Mouse (Mus musculus): ENCODE measurements around the gene Samd1. TPM values are rescaled to one million over a fixed set of nuclear protein-coding genes. Genes with fewer than 3 reads are reported as not detected.

Gene Samd1
- polyA plus RNA-seq, 1 experiment from 2014 or later = 8.5 TPM

- no peak overlapping the region for H3K4me3 ChIP-seq
- no peak overlapping the region for H3K27ac ChIP-seq
- H3K4me1 ChIP-seq = peaks cover 38% of the 10 kb centered on the region
- H3K9ac ChIP-seq = no peak overlapping the region
- H3K9me3 ChIP-seq (replicated peaks) = no peaks in the 10 kb centered on the region
- ATAC-seq = no peak
- 88% methylated on average over 14 of the region's 14 CpGs for WGBS (ENCODE audit: insufficient replicate concordance)
- H3K36me3 ChIP-seq = peaks cover 80% of the 10 kb centered on the region
- H3K4me2 ChIP-seq = no peak overlapping the region
- H3K27me3 ChIP-seq (replicated peaks) = no peaks in the 10 kb centered on the region
Observed at GRCm38 (mm10) chr8:83990170-83990569, 7.3 kb upstream of the Samd1 start.

GRCm38 (mm10) chr8:83992488-83992887 lies 5.0 kb upstream of the Samd1 start:
- no peaks in the 10 kb centered on the region for H3K9me3 ChIP-seq (replicated peaks)
- no peak overlapping the region; the same call in 1 of the 2 replicates for H3K9ac ChIP-seq
- H3K4me2 ChIP-seq = peak overlapping the region; percentile 12; the same call in 1 of the 2 replicates
- H3K4me1 ChIP-seq = peaks cover 49% of the 10 kb centered on the region
- no peak overlapping the region for H3K4me3 ChIP-seq
- H3K27ac ChIP-seq = peak overlapping the region; percentile 33
- WGBS (ENCODE audit: insufficient replicate concordance) = 29% methylated on average over 2 of the region's 2 CpGs
- H3K27me3 ChIP-seq (replicated peaks) = no peaks in the 10 kb centered on the region
- H3K36me3 ChIP-seq = peaks cover 62% of the 10 kb centered on the region
- ATAC-seq = peak; percentile 67

GRCm38 (mm10) chr8:83994030-83994429 lies 3.4 kb upstream of the Samd1 start:
- Histone ChIP-seq H3K4me1 (peaks cover 53% of the 10 kb centered on the region), H3K27ac (0 out of 2 replicates have a peak overlapping the region, but pooled peaks have one; percentile 51), H3K4me2 (no peak overlapping the region), H3K4me3 (no peak overlapping the region), H3K36me3 (peaks cover 50% of the 10 kb centered on the region), H3K27me3 (replicated peaks) (no peaks in the 10 kb centered on the region), H3K9ac (no peak overlapping the region; the same call in 1 of the 2 replicates), H3K9me3 (replicated peaks) (no peaks in the 10 kb centered on the region)
- ATAC-seq = no peak
- 57% methylated on average over 3 of the region's 3 CpGs for WGBS (ENCODE audit: insufficient replicate concordance)

GRCm38 (mm10) chr8:83995973-83996372 lies 1.5 kb upstream of the Samd1 start:
- no peak for ATAC-seq
- H3K9me3 ChIP-seq (replicated peaks) = no peaks in the 10 kb centered on the region
- peaks cover 63% of the 10 kb centered on the region for H3K4me1 ChIP-seq
- H3K9ac ChIP-seq = peak overlapping the region; percentile 94; the same call in 1 of the 2 replicates
- H3K27me3 ChIP-seq (replicated peaks) = no peaks in the 10 kb centered on the region
- peak overlapping the region; percentile 97 for H3K4me2 ChIP-seq
- peak overlapping the region; percentile 89 for H3K4me3 ChIP-seq
- peak overlapping the region; percentile 95 for H3K27ac ChIP-seq
- peaks cover 54% of the 10 kb centered on the region for H3K36me3 ChIP-seq
- WGBS (ENCODE audit: insufficient replicate concordance) = 38% methylated on average over 12 of the region's 12 CpGs

- no peaks in the 10 kb centered on the region for H3K27me3 ChIP-seq (replicated peaks)
- peak overlapping the region; percentile 94 for H3K9ac ChIP-seq
- ATAC-seq = peak; percentile 85
- peak overlapping the region; percentile 97 for H3K4me2 ChIP-seq
- no peaks in the 10 kb centered on the region for H3K9me3 ChIP-seq (replicated peaks)
- peak overlapping the region; percentile 89 for H3K4me3 ChIP-seq
- H3K36me3 ChIP-seq = peaks cover 54% of the 10 kb centered on the region
- peaks cover 62% of the 10 kb centered on the region for H3K4me1 ChIP-seq
- peak overlapping the region; percentile 95 for H3K27ac ChIP-seq
- 2% methylated on average over 58 of the region's 103 CpGs for WGBS (ENCODE audit: insufficient replicate concordance)
Observed at GRCm38 (mm10) chr8:83996567-83997505, 636 bp upstream of the Samd1 start.

- Histone ChIP-seq H3K4me2 (peak overlapping the region; percentile 93), H3K4me1 (peaks cover 60% of the 10 kb centered on the region), H3K36me3 (peaks cover 62% of the 10 kb centered on the region), H3K27me3 (replicated peaks) (no peaks in the 10 kb centered on the region), H3K27ac (peak overlapping the region; percentile 88), H3K9ac (peak overlapping the region; percentile 90), H3K9me3 (replicated peaks) (no peaks in the 10 kb centered on the region), H3K4me3 (peak overlapping the region; percentile 89)
- ATAC-seq = 0 out of 2 replicates have a peak, but pooled peaks have one; percentile 9
- 1% methylated on average over 83 of the region's 92 CpGs for WGBS (ENCODE audit: insufficient replicate concordance)
Observed at GRCm38 (mm10) chr8:83998231-83999056, 972 bp downstream of the Samd1 start.

- Histone ChIP-seq H3K4me3 (peak overlapping the region; percentile 89), H3K4me1 (peaks cover 60% of the 10 kb centered on the region), H3K36me3 (peaks cover 56% of the 10 kb centered on the region), H3K9ac (peak overlapping the region; percentile 90), H3K9me3 (replicated peaks) (no peaks in the 10 kb centered on the region), H3K27me3 (replicated peaks) (no peaks in the 10 kb centered on the region), H3K4me2 (peak overlapping the region; percentile 93), H3K27ac (peak overlapping the region; percentile 88)
- 71% methylated on average over 16 of the region's 16 CpGs for WGBS (ENCODE audit: insufficient replicate concordance)
- ATAC-seq = no peak
Observed at GRCm38 (mm10) chr8:83999057-83999705, 1.7 kb downstream of the Samd1 start.

GRCm38 (mm10) chr8:83999825-84000224 lies 2.4 kb downstream of the Samd1 start:
- Histone ChIP-seq H3K9ac (0 out of 2 replicates have a peak overlapping the region, but pooled peaks have one; percentile 90), H3K9me3 (replicated peaks) (no peaks in the 10 kb centered on the region), H3K4me3 (peak overlapping the region; percentile 89; the same call in 1 of the 2 replicates), H3K36me3 (peaks cover 50% of the 10 kb centered on the region), H3K4me2 (peak overlapping the region; percentile 93), H3K27ac (no peak overlapping the region), H3K27me3 (replicated peaks) (no peaks in the 10 kb centered on the region), H3K4me1 (peaks cover 57% of the 10 kb centered on the region)
- 87% methylated on average over 2 of the region's 2 CpGs for whole genome bisulfite sequencing (ENCODE audit: insufficient replicate concordance)
- no peak for ATAC-seq

GRCm38 (mm10) chr8:84001281-84002000 lies 4.0 kb downstream of the Samd1 start, which contains the start of gene 1700067K01Rik:
1700067K01Rik (plus strand) TSS chr8:84001502.
- H3K27me3 ChIP-seq (replicated peaks) = no peaks in the 10 kb centered on the region
- 70% methylated on average over 61 of the region's 61 CpGs for WGBS (ENCODE audit: insufficient replicate concordance)
- H3K27ac ChIP-seq = no peak within 1 kb of the TSS
- H3K4me3 ChIP-seq = no peak within 1 kb of the TSS
- ATAC-seq = no peak
- H3K4me1 ChIP-seq = peaks cover 55% of the 10 kb centered on the region
- H3K9me3 ChIP-seq (replicated peaks) = no peaks in the 10 kb centered on the region
- no peak within 1 kb of the TSS; the same call in 1 of the 2 replicates for H3K4me2 ChIP-seq
- H3K9ac ChIP-seq = no peak within 1 kb of the TSS
- H3K36me3 ChIP-seq = peaks cover 44% of the 10 kb centered on the region

GRCm38 (mm10) chr8:84002957-84003611 lies 5.6 kb downstream of the Samd1 start:
- H3K27ac ChIP-seq = peak overlapping the region; percentile 82
- H3K36me3 ChIP-seq = peaks cover 44% of the 10 kb centered on the region
- no peak overlapping the region for H3K9ac ChIP-seq
- no peak overlapping the region for H3K4me3 ChIP-seq
- no peaks in the 10 kb centered on the region for H3K27me3 ChIP-seq (replicated peaks)
- H3K4me2 ChIP-seq = no peak overlapping the region
- peaks cover 53% of the 10 kb centered on the region for H3K4me1 ChIP-seq
- no peak for ATAC-seq
- WGBS (ENCODE audit: insufficient replicate concordance) = 55% methylated on average over 12 of the region's 12 CpGs
- H3K9me3 ChIP-seq (replicated peaks) = no peaks in the 10 kb centered on the region

All from liver, embryonic 12.5 days (tissue).